Comparison of ENCODE assay signal across 20 mouse cellular contexts in the genomic region with DNA sequence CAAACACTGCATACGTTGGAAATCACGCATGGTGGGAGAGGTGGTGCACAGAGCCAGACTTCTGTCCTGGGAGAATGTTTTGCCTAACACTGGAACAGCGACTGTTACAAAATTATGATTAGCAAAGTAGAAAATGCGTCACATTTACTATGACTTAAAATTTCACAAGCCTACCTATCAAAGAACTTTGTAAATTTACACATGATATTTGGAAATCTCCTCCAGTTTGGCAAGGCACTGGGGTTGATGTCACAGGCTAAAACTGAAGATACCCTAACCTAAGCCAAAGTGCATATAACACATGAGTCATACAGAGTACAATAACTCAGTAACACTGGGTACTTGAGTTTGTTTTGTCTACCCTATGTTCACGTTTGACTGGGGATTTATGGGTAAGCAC.
"Had no signal": no experiment of that assay in that cellular context is flagged by ENCODE, and none has a peak within 500 bp of the region (broad histone marks: within the 10 kb centered on the region; RNA-seq: fewer than 3 reads in every experiment).

No protein-coding gene starts in this region.

- H3K9ac ChIP-seq: liver, embryonic 13.5 days; lung, embryonic 15.5 days; midbrain, embryonic 12.5 days; midbrain, embryonic 15.5 days; neural tube, embryonic 12.5 days; neural tube, embryonic 15.5 days had no signal

- H3K4me2 ChIP-seq: liver, embryonic 13.5 days; lung, embryonic 15.5 days; midbrain, embryonic 12.5 days; midbrain, embryonic 15.5 days; neural tube, embryonic 12.5 days; neural tube, embryonic 15.5 days had no signal

- H3K27ac ChIP-seq: left cerebral cortex, adult 2 months; liver, embryonic 13.5 days; lung, embryonic 15.5 days; macrophage; midbrain, embryonic 12.5 days; midbrain, embryonic 15.5 days; neural tube, embryonic 12.5 days; neural tube, embryonic 15.5 days; stomach, postnatal 0 days had no signal

- H3K4me3 ChIP-seq: left cerebral cortex, adult 2 months; liver, embryonic 13.5 days; lung, embryonic 15.5 days; midbrain, embryonic 12.5 days; midbrain, embryonic 15.5 days; neural tube, embryonic 12.5 days; neural tube, embryonic 15.5 days had no signal

- ATAC-seq: intestine, postnatal 0 days; midbrain, embryonic 15.5 days had no signal

- DNase-seq: kidney, adult 2 months; kidney, postnatal 10 days; kidney, postnatal 36 days; layer of hippocampus, postnatal 36 days; liver, embryonic 13.5 days; right cerebral cortex, adult 18-20 months; right cerebral cortex, postnatal 14 days; right cerebral cortex, postnatal 4 days; thymus, adult 2 months; thymus, postnatal 14 days; thymus, postnatal 4 days had no signal

- H3K36me3 ChIP-seq: liver, embryonic 13.5 days; lung, embryonic 15.5 days; midbrain, embryonic 12.5 days; midbrain, embryonic 15.5 days; neural tube, embryonic 12.5 days; neural tube, embryonic 15.5 days had no signal

- H3K27me3 ChIP-seq: liver, embryonic 13.5 days; lung, embryonic 15.5 days; midbrain, embryonic 12.5 days; midbrain, embryonic 15.5 days; neural tube, embryonic 12.5 days; neural tube, embryonic 15.5 days had no signal

- H3K9me3 ChIP-seq: liver, embryonic 13.5 days; lung, embryonic 15.5 days; midbrain, embryonic 12.5 days; midbrain, embryonic 15.5 days; neural tube, embryonic 12.5 days; neural tube, embryonic 15.5 days had no signal
